28 mouse cellular contexts compared by ENCODE assay signal in genomic region chr15:95047486-95047885, GRCm38 (mm10).
"Had no signal": no experiment of that assay in that cellular context is flagged by ENCODE, and none has a peak within 500 bp of the region (broad histone marks: within the 10 kb centered on the region; RNA-seq: fewer than 3 reads in every experiment).

No protein-coding gene starts in this region.

- H3K9ac ChIP-seq: heart, embryonic 12.5 days; hindbrain, embryonic 12.5 days; hindbrain, embryonic 14.5 days; intestine, embryonic 15.5 days; limb, embryonic 12.5 days; liver, embryonic 13.5 days; liver, embryonic 15.5 days; liver, postnatal 0 days had no signal

- H3K27ac ChIP-seq: heart, embryonic 10.5 days; hindbrain, embryonic 10.5 days; hindbrain, embryonic 12.5 days; hindbrain, embryonic 14.5 days; intestine, embryonic 15.5 days; left cerebral cortex, adult 2 months; limb, embryonic 10.5 days; limb, embryonic 12.5 days; liver, embryonic 13.5 days; liver, embryonic 15.5 days had no signal

- H3K4me3 ChIP-seq: heart, embryonic 10.5 days; heart, embryonic 12.5 days; hindbrain, embryonic 10.5 days; hindbrain, embryonic 12.5 days; intestine, embryonic 15.5 days; layer of hippocampus, adult 2 months; left cerebral cortex, adult 2 months; limb, embryonic 10.5 days; limb, embryonic 12.5 days; liver, embryonic 13.5 days; liver, embryonic 15.5 days had no signal

- DNase-seq: gastrocnemius, postnatal 10 days; gastrocnemius, postnatal 25 days; heart, adult 18-20 months; heart, postnatal 10 days; heart, postnatal 4 days; kidney, adult 18-20 months; kidney, adult 8-10 months; kidney, postnatal 10 days; kidney, postnatal 25 days; kidney, postnatal 4 days; liver; liver, embryonic 13.5 days; liver, postnatal 0 days had no signal

- H3K9me3 ChIP-seq: heart, embryonic 10.5 days; heart, embryonic 12.5 days; hindbrain, embryonic 10.5 days; hindbrain, embryonic 12.5 days; intestine, embryonic 15.5 days; limb, embryonic 10.5 days; limb, embryonic 12.5 days; liver, embryonic 13.5 days; liver, embryonic 15.5 days had no signal

- H3K27me3 ChIP-seq: heart, embryonic 12.5 days; hindbrain, embryonic 12.5 days; intestine, embryonic 15.5 days; limb, embryonic 12.5 days; liver, embryonic 13.5 days; liver, embryonic 15.5 days had no signal

- H3K4me1 ChIP-seq: heart, embryonic 10.5 days; heart, embryonic 12.5 days; hindbrain, embryonic 10.5 days; hindbrain, embryonic 12.5 days; intestine, embryonic 15.5 days; limb, embryonic 12.5 days; liver, embryonic 13.5 days; liver, embryonic 15.5 days had no signal

- H3K36me3 ChIP-seq: heart, embryonic 10.5 days; heart, embryonic 12.5 days; hindbrain, embryonic 10.5 days; hindbrain, embryonic 12.5 days; intestine, embryonic 15.5 days; limb, embryonic 10.5 days; limb, embryonic 12.5 days; liver, embryonic 13.5 days; liver, embryonic 15.5 days had no signal

- ATAC-seq: hindbrain, embryonic 16.5 days; inflammation-experienced regulatory T-cells, adult 6 months; intestine, embryonic 15.5 days; intestine, postnatal 0 days; liver, postnatal 0 days had no signal

- H3K4me2 ChIP-seq: heart, embryonic 12.5 days; hindbrain, embryonic 12.5 days; hindbrain, embryonic 14.5 days; intestine, embryonic 15.5 days; limb, embryonic 12.5 days; liver, embryonic 11.5 days; liver, embryonic 13.5 days; liver, embryonic 15.5 days had no signal
